Comparison of ENCODE assay signal across 9 mouse cellular contexts in the genomic region with DNA sequence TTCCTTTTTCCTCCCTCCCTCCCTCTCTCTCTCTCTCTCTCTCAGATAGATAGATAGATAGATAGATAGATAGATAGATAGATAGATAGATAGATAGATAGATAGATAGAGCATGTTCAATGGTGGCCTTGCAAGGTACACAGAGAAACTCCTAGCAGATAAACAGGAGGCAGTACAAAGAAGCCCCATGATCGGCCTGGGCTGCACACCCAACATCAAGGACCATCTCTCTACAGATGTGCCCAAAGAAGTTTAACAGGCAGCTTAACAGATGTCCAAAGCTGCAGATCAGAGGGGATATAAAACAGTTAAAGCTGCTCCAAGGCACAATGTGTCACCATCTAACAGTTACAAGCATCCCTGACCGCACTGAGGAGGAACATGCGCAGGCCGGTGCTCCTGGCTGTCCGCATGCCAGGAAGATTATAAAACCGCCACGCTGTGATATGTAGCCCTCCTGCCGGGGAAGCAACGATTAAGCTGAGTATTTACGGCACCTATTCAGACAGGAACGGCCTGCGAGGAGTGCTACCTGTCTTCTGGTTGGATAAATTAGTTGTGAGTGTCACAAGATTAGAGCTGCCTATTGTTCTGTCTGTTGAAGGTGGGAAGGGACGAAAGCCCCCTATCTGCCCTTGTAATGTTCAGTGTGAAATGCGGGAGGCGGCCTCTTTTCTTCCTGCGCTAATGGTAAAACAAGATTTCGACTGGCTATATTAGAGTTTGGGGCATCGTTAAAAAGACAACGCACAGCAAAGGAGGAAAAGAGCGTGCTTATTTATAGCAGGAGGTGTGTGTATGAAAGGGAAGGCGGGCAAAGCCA.
DNase-seq lines count a peak whose midpoint lies in the region; ATAC-seq and TF ChIP-seq lines count a peak whose summit lies in the region.
"Had no signal": no experiment of that assay in that cellular context is flagged by ENCODE, and none has a peak within 500 bp of the region (broad histone marks: within the 10 kb centered on the region; RNA-seq: fewer than 3 reads in every experiment).

No protein-coding gene starts in this region.

- H3K27me3 ChIP-seq in hindbrain, postnatal 0 days (ENCODE audit: insufficient read depth, low read length) = no peaks in the 10 kb centered on the region
- H3K27me3 ChIP-seq in neural tube, embryonic 14.5 days (ENCODE audit: control insufficient read depth, insufficient read depth, low read length) = no peaks in the 10 kb centered on the region

- H3K9ac ChIP-seq in hindbrain, postnatal 0 days (replicated peaks; ENCODE audit: low read length) = 0 out of 2 replicates have a peak overlapping the region, but pooled peaks have one; percentile 13
- no peak overlapping the region for H3K9ac ChIP-seq in neural tube, embryonic 14.5 days (replicated peaks; ENCODE audit: low read depth, low read length)

- H3K4me3 ChIP-seq in hindbrain, postnatal 0 days (ENCODE audit: low read length) = no peak overlapping the region
- H3K4me3 ChIP-seq in neural tube, embryonic 14.5 days (ENCODE audit: low read depth, low read length) = no peak overlapping the region

- no peaks in the 10 kb centered on the region for H3K36me3 ChIP-seq in hindbrain, postnatal 0 days (ENCODE audit: insufficient read depth, low read length)
- no peaks in the 10 kb centered on the region for H3K36me3 ChIP-seq in neural tube, embryonic 14.5 days (ENCODE audit: control insufficient read depth, insufficient read depth, low read length)

- H3K9me3 ChIP-seq in hindbrain, postnatal 0 days (ENCODE audit: low read length) = no peaks in the 10 kb centered on the region
- H3K9me3 ChIP-seq in neural tube, embryonic 14.5 days (ENCODE audit: control insufficient read depth, low read length) = no peaks in the 10 kb centered on the region

- no peak overlapping the region for H3K27ac ChIP-seq in hindbrain, postnatal 0 days
- peak overlapping the region; percentile 40 for H3K27ac ChIP-seq in neural tube, embryonic 14.5 days (ENCODE audit: low read depth, low read length)

- TF ChIP-seq CTCF in hindbrain, postnatal 0 days (IDR thresholded peaks at IDR 0.05; ENCODE audit: low read depth) = no peak

- no peaks in the 10 kb centered on the region for H3K4me1 ChIP-seq in hindbrain, postnatal 0 days (ENCODE audit: insufficient read depth, low read length)
- H3K4me1 ChIP-seq in neural tube, embryonic 14.5 days (ENCODE audit: control insufficient read depth, insufficient read depth, low read length) = peaks cover 10% of the 10 kb centered on the region

- H3K4me2 ChIP-seq in hindbrain, postnatal 0 days (ENCODE audit: low read depth, low read length) = peak overlapping the region; percentile 23; the same call in 1 of the 2 replicates
- H3K4me2 ChIP-seq in neural tube, embryonic 14.5 days (ENCODE audit: low read depth, low read length) = peak overlapping the region; percentile 35; the same call in 1 of the 2 replicates

- 34% methylated on average over 21 of the region's 21 CpGs for WGBS in hindbrain, postnatal 0 days
- WGBS in neural tube, embryonic 14.5 days = 5% methylated on average over 21 of the region's 21 CpGs

- no peak for ATAC-seq in hindbrain, postnatal 0 days
- peak; percentile 84 for ATAC-seq in neural tube, embryonic 14.5 days (ENCODE audit: low read depth)
- ATAC-seq in monocyte, adult 5-6 weeks (replicated peaks; ENCODE audit: insufficient number of reproducible peaks, low FRiP score, low TSS enrichment, poor library complexity, severe bottlenecking) = no peak
- ATAC-seq in CD4-positive, CD25-positive, alpha-beta regulatory T cell, adult 4 months = no peak

- DNase-seq in cerebellum, postnatal 14 days = peak; percentile 24 to 31
- no peak for DNase-seq in cerebellum, postnatal 36 days
- DNase-seq in kidney, postnatal 4 days = peak; percentile 33 to 44
- DNase-seq in kidney, postnatal 36 days = no peak
- DNase-seq in hindbrain, postnatal 0 days (ENCODE audit: low spot score) = peak; percentile 37
- DNase-seq: lung, postnatal 4 days had no signal

Comparison
In these comparisons a context has a peak if more than half of its experiments do, and no peak if none do; other contexts are left out.
1. DNase-seq: peak in cerebellum, postnatal 14 days (2 of 2), kidney, postnatal 4 days (2 of 2) and hindbrain, postnatal 0 days (single experiment); none in cerebellum, postnatal 36 days (0 of 2) and kidney, postnatal 36 days (0 of 2).